Mouse (Mus musculus): ENCODE results near the gene Mmp12.

DNA sequence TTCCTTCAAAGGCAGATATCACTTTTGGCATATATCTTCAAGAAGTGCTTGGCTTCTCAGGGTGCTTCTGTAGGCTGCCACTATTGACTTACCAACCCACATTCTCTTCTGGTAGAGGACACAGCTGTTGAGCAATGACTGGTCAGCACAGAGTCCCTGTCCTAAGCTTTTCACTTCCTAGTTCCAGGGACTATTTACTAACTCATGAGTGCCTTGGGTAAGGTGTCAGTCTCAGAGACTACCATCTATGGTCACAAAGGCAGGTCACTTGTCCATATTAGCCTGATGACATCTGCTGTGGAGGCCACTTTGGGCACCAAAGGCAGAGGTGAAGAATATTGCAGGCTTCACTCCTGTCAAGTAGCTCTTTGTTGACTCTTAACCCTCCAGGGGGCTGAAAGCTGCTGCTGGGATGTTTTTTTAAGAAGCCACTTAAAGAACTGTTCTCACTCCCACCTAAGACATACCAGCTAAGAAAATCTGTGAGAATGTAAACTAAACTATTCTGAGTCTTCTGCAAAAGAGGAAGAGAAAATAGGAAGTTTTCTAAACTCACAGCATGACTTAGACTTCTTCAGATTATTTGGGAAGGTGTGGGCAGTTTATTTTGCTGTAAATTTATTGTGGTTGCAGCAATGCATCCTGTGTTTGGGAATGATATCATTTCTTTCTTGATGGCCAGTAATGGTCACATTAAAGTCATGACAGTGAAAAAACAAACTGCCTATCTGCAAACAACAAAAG lies 7.3 kb upstream of the Mmp12 start:
- TF ChIP-seq CTCF (IDR thresholded peaks at IDR 0.05; ENCODE audit: insufficient read depth, low read depth, low read length) (no peak), POLR2A (IDR thresholded peaks at IDR 0.05; ENCODE audit: insufficient read depth, low read depth, low read length) (no peak)

Measured in olfactory bulb, adult 2 months (tissue).